Mouse (Mus musculus) macrophage (primary cell): ENCODE measurements around the gene Mrm3. TPM values are rescaled to one million over a fixed set of nuclear protein-coding genes. Genes with fewer than 3 reads are reported as not detected.

Experiments
- H3K27ac ChIP-seq: fragments of 350-480 bp; formaldehyde crosslinking; 2 replicates; pipeline ENCODE4 v1.9.0; 2021
- H3K36me3 ChIP-seq: fragments of 350-480 bp; formaldehyde crosslinking; 2 replicates; pipeline ENCODE4 v1.9.0; 2021; ENCODE audit errors: inconsistent target
- H3K4me3 ChIP-seq: fragments of 350-480 bp; formaldehyde crosslinking; 2 replicates; pipeline ENCODE4 v1.9.0; 2021; ENCODE audit errors: inconsistent target
- H3K79me2 ChIP-seq: fragments of 350-480 bp; formaldehyde crosslinking; 2 replicates; pipeline ENCODE4 v1.9.0; 2021; ENCODE audit errors: inconsistent target
- WGBS: methylation state at CpG from one replicate; pipeline ENCODE4 v1.1.7; 2026; ENCODE audit warnings: inconsistent platforms; ENCODE audit not compliant: missing documents; 5-methylcytosine and 5-hydroxymethylcytosine counted together
- polyA plus RNA-seq: library from polyadenylated mRNA; stranded (reverse); fragments of 250-400 nt; gene quantifications from 3 replicates; pipeline ENCODE4 v1.2.4, GENCODE M21; 2018; ENCODE audit warnings: inconsistent platforms

The Mrm3 gene
- polyA plus RNA-seq, 1 experiment from 2014 or later: 4.1 TPM

DNA sequence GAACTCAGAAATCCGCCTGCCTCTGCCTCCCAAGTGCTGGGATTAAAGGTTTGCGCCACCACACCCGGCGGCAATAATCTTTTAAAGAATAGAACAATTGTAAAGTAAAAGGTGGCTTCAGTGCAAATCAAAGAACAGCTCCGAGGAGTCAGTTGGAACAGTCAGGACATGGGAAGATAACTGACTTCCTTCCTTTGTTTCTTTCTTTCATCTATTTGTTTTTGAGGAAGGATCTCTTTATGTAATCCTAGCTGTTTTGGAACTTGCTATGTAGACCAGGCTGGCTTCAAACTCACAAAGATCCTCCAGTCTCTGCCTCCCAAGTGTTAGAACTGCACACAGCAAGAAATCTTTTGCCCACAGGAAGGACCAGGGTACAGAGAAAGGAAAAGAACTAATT lies 18.9 kb upstream of the Mrm3 start:
- 94% methylated on average over 5 of the region's 5 CpGs for WGBS

DNA sequence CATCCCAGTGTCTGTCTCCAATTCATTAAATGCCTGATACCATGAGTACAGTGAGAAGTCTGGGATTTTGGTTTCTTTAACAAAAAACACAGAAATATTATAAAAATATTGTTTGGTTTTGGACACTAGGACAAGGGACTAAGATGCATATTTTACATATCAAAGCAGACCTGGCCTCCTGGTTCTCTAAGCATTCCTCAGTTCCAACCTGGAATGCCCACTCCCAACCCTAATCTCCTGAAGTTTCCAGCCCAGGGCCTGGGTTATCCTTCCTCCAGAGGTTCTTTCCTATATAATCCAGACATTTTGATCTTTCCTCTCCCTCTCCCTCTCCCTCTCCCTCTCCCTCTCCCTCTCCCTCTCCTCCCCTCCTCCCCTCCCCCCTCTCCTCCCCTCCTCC lies 18.5 kb upstream of the Mrm3 start:
- Histone ChIP-seq H3K27ac (no peak overlapping the region), H3K79me2 (no peaks in the 10 kb centered on the region), H3K36me3 (peaks cover 26% of the 10 kb centered on the region), H3K4me3 (no peak overlapping the region)

More for the DNA sequence above, 18.9 kb upstream of the Mrm3 start:
- no peaks in the 10 kb centered on the region for H3K79me2 ChIP-seq
- H3K27ac ChIP-seq: no peak overlapping the region
- H3K36me3 ChIP-seq: peaks cover 26% of the 10 kb centered on the region
- no peak overlapping the region for H3K4me3 ChIP-seq

DNA sequence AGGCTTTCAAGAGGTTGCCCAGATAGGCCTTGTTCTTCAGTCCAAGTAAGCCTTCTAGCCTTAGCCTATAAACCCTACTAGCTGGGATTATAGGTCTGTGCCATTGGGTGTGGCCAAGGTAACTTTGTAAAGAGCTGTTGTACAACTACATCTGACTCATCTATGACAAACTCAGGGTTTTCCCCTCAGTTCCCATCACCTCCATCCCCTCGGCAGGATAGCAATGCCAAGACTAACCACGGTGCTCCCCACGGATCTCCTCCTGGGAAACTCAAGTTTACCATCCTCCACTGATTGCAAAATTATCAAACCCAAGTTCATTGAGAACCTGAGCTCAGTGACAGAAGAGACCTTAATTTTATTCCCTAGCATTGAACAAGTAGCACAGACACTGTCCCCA lies 7.4 kb upstream of the Mrm3 start:
- WGBS: 78% methylated on average over 3 of the region's 3 CpGs
- Histone ChIP-seq H3K27ac (no peak overlapping the region), H3K79me2 (no peaks in the 10 kb centered on the region), H3K4me3 (no peak overlapping the region), H3K36me3 (peaks cover 68% of the 10 kb centered on the region)

- Histone ChIP-seq H3K36me3 (peaks cover 41% of the 10 kb centered on the region), H3K27ac (no peak overlapping the region), H3K79me2 (peaks cover 18% of the 10 kb centered on the region; the same call in 1 of the 2 replicates), H3K4me3 (no peak overlapping the region)
- 100% methylated on average over 2 of the region's 2 CpGs for WGBS
Observed at GRCm38 (mm10) chr11:76239750-76240149, 3.8 kb upstream of the Mrm3 start.

GRCm38 (mm10) chr11:76243811-76244546 lies 464 bp downstream of the Mrm3 start:
- Histone ChIP-seq H3K36me3 (peaks cover 19% of the 10 kb centered on the region), H3K79me2 (peaks cover 18% of the 10 kb centered on the region; the same call in 1 of the 2 replicates), H3K27ac (0 out of 2 replicates have a peak overlapping the region, but pooled peaks have one; percentile 5), H3K4me3 (peak overlapping the region; percentile 81)
- WGBS: 10% methylated on average over 34 of the region's 34 CpGs

DNA sequence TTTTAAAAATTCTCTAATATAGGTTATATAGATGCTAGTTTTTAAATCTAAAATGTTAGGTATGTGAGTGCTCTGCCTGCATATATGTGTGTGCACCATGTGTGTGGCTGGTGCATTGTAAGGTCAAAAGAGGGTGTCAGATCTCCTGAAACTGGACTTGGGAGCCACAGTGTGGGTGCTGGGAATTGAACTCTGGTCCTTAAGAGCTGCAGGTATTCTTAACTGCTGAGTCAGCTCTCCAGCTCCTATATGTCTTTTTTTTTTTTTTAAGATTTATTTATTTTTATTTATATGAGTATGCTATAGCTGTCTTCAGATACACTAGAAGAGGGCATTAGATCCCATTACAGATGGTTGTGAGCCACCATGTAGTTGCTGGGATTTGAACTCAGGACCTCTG lies 2.9 kb downstream of the Mrm3 start:
- Histone ChIP-seq H3K4me3 (no peak overlapping the region), H3K36me3 (0 out of 2 replicates have a peak, but pooled peaks cover 10% of the 10 kb centered on the region), H3K27ac (no peak overlapping the region), H3K79me2 (peaks cover 18% of the 10 kb centered on the region; the same call in 1 of the 2 replicates)

DNA sequence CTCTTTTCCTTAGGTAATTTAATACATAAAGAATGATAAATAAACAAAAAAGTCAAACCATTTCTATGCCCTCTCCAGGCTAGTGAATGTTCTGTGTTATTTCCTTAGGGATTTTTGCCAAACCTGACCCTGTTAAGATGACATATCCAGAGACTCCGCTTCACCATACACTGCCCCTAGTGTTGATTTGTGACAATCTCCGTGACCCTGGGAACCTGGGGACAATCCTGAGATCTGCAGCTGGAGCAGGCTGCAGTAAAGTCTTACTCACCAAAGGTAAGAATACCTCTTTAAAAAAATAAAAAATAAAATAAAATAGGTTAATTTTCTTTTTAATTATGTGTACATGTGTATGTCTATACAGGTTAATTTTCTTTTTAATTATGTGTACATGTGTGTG lies 3.7 kb downstream of the Mrm3 start:
- peaks cover 18% of the 10 kb centered on the region; the same call in 1 of the 2 replicates for H3K79me2 ChIP-seq
- 0 out of 2 replicates have a peak, but pooled peaks cover 10% of the 10 kb centered on the region for H3K36me3 ChIP-seq
- WGBS: 95% methylated on average over 2 of the region's 2 CpGs
- H3K4me3 ChIP-seq: no peak overlapping the region
- no peak overlapping the region for H3K27ac ChIP-seq

- Histone ChIP-seq H3K27ac (no peak overlapping the region), H3K4me3 (no peak overlapping the region), H3K79me2 (no peaks in the 10 kb centered on the region), H3K36me3 (0 out of 2 replicates have a peak, but pooled peaks cover 10% of the 10 kb centered on the region)
- 81% methylated on average over 3 of the region's 3 CpGs for WGBS
Observed at GRCm38 (mm10) chr11:76252036-76252435, 8.5 kb downstream of the Mrm3 start.

DNA sequence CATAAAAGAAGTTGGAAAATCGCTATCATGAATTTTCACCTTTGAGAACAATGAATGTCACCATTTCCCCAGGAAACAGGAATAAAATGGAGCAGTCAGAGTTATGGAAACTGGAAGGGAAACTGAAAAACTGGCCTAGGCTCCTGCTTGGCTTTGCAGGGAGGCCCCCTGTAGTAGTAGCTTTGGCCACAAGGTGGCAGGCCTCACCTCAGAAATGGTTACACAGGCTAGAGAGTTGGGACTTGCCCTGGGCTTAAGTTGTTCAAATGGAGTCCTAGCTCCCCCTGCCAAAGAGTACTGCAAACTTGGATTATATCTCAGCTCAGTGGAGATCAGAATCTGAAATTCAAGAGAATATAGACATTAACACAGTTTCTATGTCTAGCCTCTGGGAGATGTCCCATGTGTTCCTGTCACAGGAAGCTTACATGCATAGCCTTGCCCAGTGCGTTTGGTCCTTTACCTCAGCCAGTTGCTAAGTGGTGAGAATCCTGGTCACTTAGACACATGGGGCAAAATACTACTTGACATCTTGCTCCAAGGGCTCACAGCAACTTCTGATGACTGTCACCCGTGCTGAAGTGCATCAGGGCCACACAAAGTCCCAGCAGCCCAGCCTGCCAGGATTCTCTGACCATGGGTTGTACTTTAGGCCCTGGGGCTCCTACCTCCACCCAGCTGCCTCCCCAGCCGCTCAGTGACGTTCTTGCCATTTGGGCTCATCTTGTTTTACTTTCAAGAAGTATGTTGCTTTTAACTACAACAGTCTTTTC lies 9.8 kb downstream of the Mrm3 start:
- H3K79me2 ChIP-seq: no peaks in the 10 kb centered on the region
- H3K27ac ChIP-seq: no peak overlapping the region
- 77% methylated on average over 5 of the region's 5 CpGs for WGBS
- H3K36me3 ChIP-seq: 0 out of 2 replicates have a peak, but pooled peaks cover 10% of the 10 kb centered on the region
- no peak overlapping the region for H3K4me3 ChIP-seq

DNA sequence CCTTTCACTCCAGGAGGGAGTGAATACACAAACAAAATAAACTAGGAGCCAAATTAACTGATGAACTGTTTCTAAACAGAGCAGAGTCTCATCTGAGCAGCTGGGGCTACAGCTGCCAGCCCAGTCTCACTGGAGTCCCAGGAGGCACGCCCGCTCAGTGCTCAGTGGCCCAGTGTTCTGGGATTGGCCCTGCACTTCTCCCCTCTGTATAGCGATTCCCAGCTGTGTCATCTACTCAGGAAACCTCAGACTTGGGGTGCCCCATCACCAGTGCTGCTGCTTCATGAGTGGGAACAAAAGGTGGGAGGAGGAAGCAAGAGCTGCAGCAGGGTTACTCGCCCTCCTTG lies 10.4 kb downstream of the Mrm3 start:
- Histone ChIP-seq H3K79me2 (no peaks in the 10 kb centered on the region), H3K27ac (no peak overlapping the region), H3K4me3 (no peak overlapping the region), H3K36me3 (0 out of 2 replicates have a peak, but pooled peaks cover 10% of the 10 kb centered on the region)
- WGBS: 98% methylated on average over 4 of the region's 4 CpGs

DNA sequence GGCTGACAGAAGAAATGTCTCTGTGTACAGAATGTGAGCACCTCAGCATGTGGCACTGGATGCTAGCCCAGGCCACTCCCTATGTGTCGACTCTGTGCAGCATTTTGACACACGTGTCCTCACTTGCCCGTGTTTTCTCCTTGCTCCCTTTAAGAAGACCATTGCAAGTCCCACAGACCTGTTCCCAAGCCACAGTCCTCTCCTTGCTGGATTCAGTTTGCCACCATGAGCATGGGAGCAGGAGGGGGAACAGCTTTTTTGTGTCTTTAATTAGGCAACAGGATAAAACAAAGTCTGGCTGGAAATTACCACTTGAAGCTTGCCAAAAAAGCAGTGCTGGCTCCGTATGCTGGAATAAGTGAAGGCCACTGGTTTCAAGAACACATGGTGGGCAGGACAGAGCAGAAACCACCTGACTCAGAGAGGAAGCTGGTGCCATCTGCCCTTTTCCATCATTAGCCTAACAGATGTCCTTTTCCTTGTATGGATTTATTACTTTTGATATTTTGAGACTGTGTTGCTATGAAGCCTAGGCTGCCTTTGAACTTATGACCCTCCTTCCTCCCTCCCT lies 12.0 kb downstream of the Mrm3 start:
- Histone ChIP-seq H3K27ac (no peak overlapping the region), H3K4me3 (no peak overlapping the region), H3K36me3 (0 out of 2 replicates have a peak, but pooled peaks cover 4% of the 10 kb centered on the region), H3K79me2 (no peaks in the 10 kb centered on the region)
- WGBS: 81% methylated on average over 4 of the region's 4 CpGs

DNA sequence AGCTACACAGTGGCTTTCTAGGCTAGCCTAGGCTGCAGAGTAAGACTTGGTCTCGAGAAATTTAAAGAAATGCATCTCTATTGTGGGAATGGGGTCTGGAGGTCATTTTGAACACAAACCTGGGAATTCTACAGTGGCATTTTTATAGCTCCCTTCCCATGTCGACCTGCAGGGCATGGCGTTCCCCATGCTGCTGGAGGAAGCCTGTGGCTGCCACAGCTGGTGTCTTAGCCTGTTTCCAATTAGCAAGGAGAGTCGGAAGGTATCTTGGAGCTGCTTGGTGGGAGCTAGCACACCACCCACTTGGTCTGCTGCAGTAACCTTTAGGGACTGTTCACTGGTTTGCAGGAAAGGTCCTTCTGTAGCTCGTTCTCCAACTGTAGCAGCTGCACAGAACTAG lies 12.6 kb downstream of the Mrm3 start:
- Histone ChIP-seq H3K4me3 (no peak overlapping the region), H3K79me2 (no peaks in the 10 kb centered on the region), H3K27ac (no peak overlapping the region), H3K36me3 (no peaks in the 10 kb centered on the region)
- WGBS: 80% methylated on average over 5 of the region's 5 CpGs

DNA sequence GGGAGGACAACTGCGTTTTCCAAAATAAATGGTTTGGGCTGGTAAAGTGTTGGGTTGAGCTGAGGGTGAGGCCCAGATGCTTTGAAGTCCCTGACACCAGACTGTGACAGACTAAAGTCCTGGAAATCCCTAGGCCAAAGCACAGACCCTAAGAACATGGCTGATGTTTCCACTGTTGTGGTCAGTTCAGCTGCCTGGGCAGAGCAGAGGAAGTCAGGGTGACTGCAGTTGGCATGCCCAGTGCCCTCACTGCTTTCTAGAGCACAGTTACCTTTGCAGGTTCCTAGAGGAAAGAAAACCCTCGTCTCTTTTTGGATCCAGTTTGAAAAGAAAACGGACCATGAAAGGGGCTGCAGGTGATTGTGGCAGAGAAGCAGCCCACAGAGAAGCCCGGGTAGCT lies 13.9 kb downstream of the Mrm3 start:
- H3K27ac ChIP-seq: no peak overlapping the region
- 91% methylated on average over 4 of the region's 4 CpGs for WGBS
- H3K36me3 ChIP-seq: no peaks in the 10 kb centered on the region
- no peak overlapping the region for H3K4me3 ChIP-seq
- no peaks in the 10 kb centered on the region for H3K79me2 ChIP-seq

DNA sequence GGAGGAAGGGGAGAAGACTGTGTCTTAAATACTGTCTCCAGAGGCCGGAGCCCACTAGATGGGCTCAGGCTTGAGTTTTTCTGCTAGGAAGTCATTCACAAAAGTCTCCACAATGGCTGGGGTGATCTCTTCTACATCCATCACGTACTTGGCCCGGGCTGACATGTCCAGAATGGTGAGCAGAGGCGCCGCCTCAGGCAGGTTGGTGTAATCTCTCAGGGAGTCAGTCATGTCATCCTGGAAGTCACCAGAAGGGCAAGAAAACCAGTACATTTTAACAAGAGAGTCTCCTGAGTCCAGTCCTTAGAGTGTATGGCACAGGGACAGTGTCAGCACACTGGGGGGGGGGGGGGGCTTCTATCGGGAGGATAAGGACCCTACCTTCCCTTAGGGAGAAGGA lies 15.0 kb downstream of the Mrm3 start:
- H3K4me3 ChIP-seq: no peak overlapping the region
- no peak overlapping the region for H3K27ac ChIP-seq
- H3K79me2 ChIP-seq: no peaks in the 10 kb centered on the region
- 96% methylated on average over 6 of the region's 6 CpGs for WGBS
- no peaks in the 10 kb centered on the region for H3K36me3 ChIP-seq
